Mouse (Mus musculus): ENCODE measurements at regions not wholly inside any gene's neighbourhood (a gene's known extent, or its start where the extent isn't known, plus 50 kb on each side); places are given as distances from the start of the nearest gene placed in this dataset.

GRCm38 (mm10) chr4:33833134-33833533 is 91.3 kb upstream of the Cnr1 start:
- no peaks in the 10 kb centered on the region for H3K27me3 ChIP-seq (ENCODE audit: control insufficient read depth, insufficient read depth, low read length)
- no peak overlapping the region for H3K27ac ChIP-seq
- no peak overlapping the region for H3K4me3 ChIP-seq
- intact Hi-C loops (cut with DNase I) = no loop called here
- WGBS = 80% methylated on average over 7 of the region's 7 CpGs
- DNase-seq = no peak
- no peaks in the 10 kb centered on the region for H3K79me2 ChIP-seq (replicated peaks; ENCODE audit: control insufficient read depth, insufficient read depth, low read length)
- no peaks in the 10 kb centered on the region for H3K4me1 ChIP-seq (ENCODE audit: control insufficient read depth, insufficient read depth, low read length)
- no peak for TF ChIP-seq CTCF (IDR thresholded peaks at IDR 0.05)
- no peak for TF ChIP-seq EP300 (IDR thresholded peaks at IDR 0.05; ENCODE audit: insufficient read depth, low read depth, low read length)
- TF ChIP-seq POLR2A (IDR thresholded peaks at IDR 0.05; ENCODE audit: insufficient read depth, low read depth, low read length) = no peak
- no peak overlapping the region for H3K9ac ChIP-seq (ENCODE audit: low read depth, low read length)
- no peaks in the 10 kb centered on the region for H3K36me3 ChIP-seq (ENCODE audit: control insufficient read depth, insufficient read depth, low read length)

GRCm38 (mm10) chr4:33838436-33838835 is 86.0 kb upstream of the Cnr1 start:
- TF ChIP-seq POLR2A (IDR thresholded peaks at IDR 0.05; ENCODE audit: insufficient read depth, low read depth, low read length) = no peak
- TF ChIP-seq CTCF (IDR thresholded peaks at IDR 0.05) = no peak
- TF ChIP-seq EP300 (IDR thresholded peaks at IDR 0.05; ENCODE audit: insufficient read depth, low read depth, low read length) = no peak
- no peak overlapping the region for H3K9ac ChIP-seq (ENCODE audit: low read depth, low read length)
- H3K27me3 ChIP-seq (ENCODE audit: control insufficient read depth, insufficient read depth, low read length) = no peaks in the 10 kb centered on the region
- no peak overlapping the region for H3K4me3 ChIP-seq
- H3K36me3 ChIP-seq (ENCODE audit: control insufficient read depth, insufficient read depth, low read length) = no peaks in the 10 kb centered on the region
- intact Hi-C loops (cut with DNase I) = no loop called here
- WGBS = 70% methylated on average over 6 of the region's 6 CpGs
- H3K4me1 ChIP-seq (ENCODE audit: control insufficient read depth, insufficient read depth, low read length) = no peaks in the 10 kb centered on the region
- no peak overlapping the region for H3K27ac ChIP-seq
- no peak for DNase-seq
- H3K79me2 ChIP-seq (replicated peaks; ENCODE audit: control insufficient read depth, insufficient read depth, low read length) = no peaks in the 10 kb centered on the region

- 86% methylated on average over 14 of the region's 14 CpGs for WGBS
- no peak overlapping the region for H3K27ac ChIP-seq
- no peak overlapping the region for H3K4me3 ChIP-seq
- no peaks in the 10 kb centered on the region for H3K79me2 ChIP-seq (replicated peaks; ENCODE audit: control insufficient read depth, insufficient read depth, low read length)
- TF ChIP-seq EP300 (IDR thresholded peaks at IDR 0.05; ENCODE audit: insufficient read depth, low read depth, low read length) (no peak), CTCF (IDR thresholded peaks at IDR 0.05) (no peak), POLR2A (IDR thresholded peaks at IDR 0.05; ENCODE audit: insufficient read depth, low read depth, low read length) (no peak)
- H3K27me3 ChIP-seq (ENCODE audit: control insufficient read depth, insufficient read depth, low read length) = no peaks in the 10 kb centered on the region
- no peaks in the 10 kb centered on the region for H3K36me3 ChIP-seq (ENCODE audit: control insufficient read depth, insufficient read depth, low read length)
- no peaks in the 10 kb centered on the region for H3K4me1 ChIP-seq (ENCODE audit: control insufficient read depth, insufficient read depth, low read length)
- no peak for DNase-seq
- intact Hi-C loops (cut with DNase I) = no loop called here
- H3K9ac ChIP-seq (ENCODE audit: low read depth, low read length) = no peak overlapping the region
Measured at GRCm38 (mm10) chr4:33840119-33840518, 84.3 kb upstream of the Cnr1 start.

- H3K79me2 ChIP-seq (replicated peaks; ENCODE audit: control insufficient read depth, insufficient read depth, low read length) = no peaks in the 10 kb centered on the region
- H3K9ac ChIP-seq (ENCODE audit: low read depth, low read length) = no peak overlapping the region
- TF ChIP-seq CTCF (IDR thresholded peaks at IDR 0.05) (no peak), POLR2A (IDR thresholded peaks at IDR 0.05; ENCODE audit: insufficient read depth, low read depth, low read length) (no peak), EP300 (IDR thresholded peaks at IDR 0.05; ENCODE audit: insufficient read depth, low read depth, low read length) (no peak)
- H3K4me1 ChIP-seq (ENCODE audit: control insufficient read depth, insufficient read depth, low read length) = no peaks in the 10 kb centered on the region
- intact Hi-C loops (cut with DNase I) = no loop called here
- no peaks in the 10 kb centered on the region for H3K27me3 ChIP-seq (ENCODE audit: control insufficient read depth, insufficient read depth, low read length)
- WGBS = 51% methylated on average over 9 of the region's 9 CpGs
- H3K4me3 ChIP-seq = no peak overlapping the region
- no peak overlapping the region for H3K27ac ChIP-seq
- no peak for DNase-seq
- H3K36me3 ChIP-seq (ENCODE audit: control insufficient read depth, insufficient read depth, low read length) = no peaks in the 10 kb centered on the region
Measured at GRCm38 (mm10) chr4:33845611-33846395, 78.6 kb upstream of the Cnr1 start.

GRCm38 (mm10) chr4:33850249-33850648 is 74.1 kb upstream of the Cnr1 start:
- DNase-seq = no peak
- Histone ChIP-seq H3K36me3 (ENCODE audit: control insufficient read depth, insufficient read depth, low read length) (no peaks in the 10 kb centered on the region), H3K27me3 (ENCODE audit: control insufficient read depth, insufficient read depth, low read length) (no peaks in the 10 kb centered on the region), H3K4me3 (no peak overlapping the region), H3K27ac (no peak overlapping the region), H3K4me1 (ENCODE audit: control insufficient read depth, insufficient read depth, low read length) (no peaks in the 10 kb centered on the region), H3K9ac (ENCODE audit: low read depth, low read length) (no peak overlapping the region), H3K79me2 (replicated peaks; ENCODE audit: control insufficient read depth, insufficient read depth, low read length) (no peaks in the 10 kb centered on the region)
- intact Hi-C loops (cut with DNase I) = no loop called here
- WGBS = 84% methylated on average over 7 of the region's 7 CpGs
- TF ChIP-seq POLR2A (IDR thresholded peaks at IDR 0.05; ENCODE audit: insufficient read depth, low read depth, low read length) (no peak), EP300 (IDR thresholded peaks at IDR 0.05; ENCODE audit: insufficient read depth, low read depth, low read length) (no peak), CTCF (IDR thresholded peaks at IDR 0.05) (no peak)

GRCm38 (mm10) chr4:33852294-33852693 is 72.1 kb upstream of the Cnr1 start:
- intact Hi-C loops (cut with DNase I) = no loop called here
- H3K9ac ChIP-seq (ENCODE audit: low read depth, low read length) = no peak overlapping the region
- no peak overlapping the region for H3K4me3 ChIP-seq
- H3K4me1 ChIP-seq (ENCODE audit: control insufficient read depth, insufficient read depth, low read length) = no peaks in the 10 kb centered on the region
- no peaks in the 10 kb centered on the region for H3K79me2 ChIP-seq (replicated peaks; ENCODE audit: control insufficient read depth, insufficient read depth, low read length)
- 81% methylated on average over 5 of the region's 5 CpGs for WGBS
- no peaks in the 10 kb centered on the region for H3K36me3 ChIP-seq (ENCODE audit: control insufficient read depth, insufficient read depth, low read length)
- H3K27ac ChIP-seq = no peak overlapping the region
- no peak for DNase-seq
- H3K27me3 ChIP-seq (ENCODE audit: control insufficient read depth, insufficient read depth, low read length) = no peaks in the 10 kb centered on the region
- TF ChIP-seq POLR2A (IDR thresholded peaks at IDR 0.05; ENCODE audit: insufficient read depth, low read depth, low read length) (no peak), CTCF (IDR thresholded peaks at IDR 0.05) (no peak), EP300 (IDR thresholded peaks at IDR 0.05; ENCODE audit: insufficient read depth, low read depth, low read length) (no peak)
